ENCODE assay signal across 8 mouse cellular contexts in genomic region chr2:75137133-75137982, GRCm38 (mm10).
DNase-seq lines count a peak whose midpoint lies in the region; ATAC-seq and TF ChIP-seq lines count a peak whose summit lies in the region.

No protein-coding gene starts in this region.

- peak overlapping the region; percentile 21; the same call in 1 of the 2 replicates for H3K9ac ChIP-seq in lung, embryonic 16.5 days (ENCODE audit: low read length)
- H3K9ac ChIP-seq in embryonic facial prominence, embryonic 14.5 days (ENCODE audit: low read depth, low read length): peak overlapping the region; percentile 55
- H3K9ac ChIP-seq in hindbrain, embryonic 14.5 days: peak overlapping the region; percentile 68
- no peak overlapping the region for H3K9ac ChIP-seq in liver, embryonic 12.5 days
- peak overlapping the region; percentile 31; the same call in 1 of the 2 replicates for H3K9ac ChIP-seq in stomach, postnatal 0 days (ENCODE audit: low read length)

- H3K4me1 ChIP-seq in lung, embryonic 16.5 days (replicated peaks; ENCODE audit: control insufficient read depth, insufficient read depth, low read length): peaks cover 9% of the 10 kb centered on the region; the same call in 1 of the 2 replicates
- no peaks in the 10 kb centered on the region; the same call in 1 of the 2 replicates for H3K4me1 ChIP-seq in embryonic facial prominence, embryonic 14.5 days (ENCODE audit: control insufficient read depth, insufficient read depth, low read length)
- H3K4me1 ChIP-seq in hindbrain, embryonic 14.5 days (replicated peaks; ENCODE audit: control insufficient read depth, insufficient read depth, low read length): peaks cover 9% of the 10 kb centered on the region
- no peaks in the 10 kb centered on the region for H3K4me1 ChIP-seq in liver, embryonic 12.5 days
- peaks cover 6% of the 10 kb centered on the region; the same call in 1 of the 2 replicates for H3K4me1 ChIP-seq in stomach, postnatal 0 days (replicated peaks; ENCODE audit: control insufficient read depth, insufficient read depth)

- peak overlapping the region; percentile 42 for H3K4me3 ChIP-seq in lung, embryonic 16.5 days (ENCODE audit: low read length)
- H3K4me3 ChIP-seq in embryonic facial prominence, embryonic 14.5 days (ENCODE audit: low read depth, low read length): peak overlapping the region; percentile 38
- peak overlapping the region; percentile 41 for H3K4me3 ChIP-seq in hindbrain, embryonic 14.5 days (replicated peaks; ENCODE audit: low read length)
- H3K4me3 ChIP-seq in liver, embryonic 12.5 days: peak overlapping the region; percentile 21
- peak overlapping the region; percentile 39 for H3K4me3 ChIP-seq in stomach, postnatal 0 days (ENCODE audit: low read depth, low read length)

- H3K27ac ChIP-seq in lung, embryonic 16.5 days (ENCODE audit: low read length): no peak overlapping the region
- H3K27ac ChIP-seq in embryonic facial prominence, embryonic 14.5 days (replicated peaks; ENCODE audit: low read depth, low read length): no peak overlapping the region
- H3K27ac ChIP-seq in hindbrain, embryonic 14.5 days: no peak overlapping the region
- no peak overlapping the region for H3K27ac ChIP-seq in liver, embryonic 12.5 days
- H3K27ac ChIP-seq in stomach, postnatal 0 days (replicated peaks): no peak overlapping the region

- ATAC-seq in lung, embryonic 16.5 days (ENCODE audit: low read depth): peak; percentile 34
- ATAC-seq in embryonic facial prominence, embryonic 14.5 days (ENCODE audit: low read depth): peak; percentile 37; the same call in 1 of the 2 replicates
- ATAC-seq in hindbrain, embryonic 14.5 days (ENCODE audit: low FRiP score): peak; percentile 40
- no peak for ATAC-seq in liver, embryonic 12.5 days
- 0 out of 2 replicates have a peak, but pooled peaks have one; percentile 32 for ATAC-seq in stomach, postnatal 0 days (ENCODE audit: low FRiP score, low TSS enrichment)

- no peaks in the 10 kb centered on the region for H3K9me3 ChIP-seq in lung, embryonic 16.5 days (ENCODE audit: control insufficient read depth, low read length)
- H3K9me3 ChIP-seq in embryonic facial prominence, embryonic 14.5 days (ENCODE audit: control insufficient read depth, low read length): no peaks in the 10 kb centered on the region
- no peaks in the 10 kb centered on the region for H3K9me3 ChIP-seq in hindbrain, embryonic 14.5 days (ENCODE audit: control insufficient read depth, low read length)
- no peaks in the 10 kb centered on the region for H3K9me3 ChIP-seq in liver, embryonic 12.5 days (replicated peaks)
- H3K9me3 ChIP-seq in stomach, postnatal 0 days (ENCODE audit: control insufficient read depth, low read length): no peaks in the 10 kb centered on the region

- H3K4me2 ChIP-seq in lung, embryonic 16.5 days (ENCODE audit: low read depth, low read length): peak overlapping the region; percentile 62
- H3K4me2 ChIP-seq in embryonic facial prominence, embryonic 14.5 days (ENCODE audit: low read depth, low read length): peak overlapping the region; percentile 67
- peak overlapping the region; percentile 94 for H3K4me2 ChIP-seq in hindbrain, embryonic 14.5 days (replicated peaks)
- peak overlapping the region; percentile 61 for H3K4me2 ChIP-seq in liver, embryonic 12.5 days
- H3K4me2 ChIP-seq in stomach, postnatal 0 days (replicated peaks; ENCODE audit: low read depth): peak overlapping the region; percentile 64

- peaks cover 71% of the 10 kb centered on the region for H3K27me3 ChIP-seq in lung, embryonic 16.5 days (ENCODE audit: control insufficient read depth, insufficient read depth, low read depth, low read length)
- peaks cover 70% of the 10 kb centered on the region for H3K27me3 ChIP-seq in embryonic facial prominence, embryonic 14.5 days (replicated peaks; ENCODE audit: control insufficient read depth, insufficient read depth, low read length)
- H3K27me3 ChIP-seq in hindbrain, embryonic 14.5 days (ENCODE audit: control insufficient read depth, insufficient read depth, low read length): peaks cover 67% of the 10 kb centered on the region
- H3K27me3 ChIP-seq in liver, embryonic 12.5 days (replicated peaks): peaks cover 76% of the 10 kb centered on the region
- peaks cover 14% of the 10 kb centered on the region; the same call in 1 of the 2 replicates for H3K27me3 ChIP-seq in stomach, postnatal 0 days (ENCODE audit: control insufficient read depth, insufficient read depth, low read length)

- WGBS in lung, embryonic 16.5 days: under 1% methylated on average over 42 of the region's 42 CpGs
- WGBS in embryonic facial prominence, embryonic 14.5 days: 2% methylated on average over 29 of the region's 42 CpGs
- under 1% methylated on average over 42 of the region's 42 CpGs for WGBS in hindbrain, embryonic 14.5 days
- 3% methylated on average over 42 of the region's 42 CpGs for WGBS in liver, embryonic 12.5 days (ENCODE audit: insufficient replicate concordance)
- 2% methylated on average over 41 of the region's 42 CpGs for WGBS in stomach, postnatal 0 days

- no peaks in the 10 kb centered on the region for H3K36me3 ChIP-seq in lung, embryonic 16.5 days (ENCODE audit: control insufficient read depth, insufficient read depth, low read length)
- H3K36me3 ChIP-seq in embryonic facial prominence, embryonic 14.5 days (ENCODE audit: control insufficient read depth, insufficient read depth, low read length): no peaks in the 10 kb centered on the region
- H3K36me3 ChIP-seq in hindbrain, embryonic 14.5 days (replicated peaks; ENCODE audit: control insufficient read depth, insufficient read depth): no peaks in the 10 kb centered on the region
- H3K36me3 ChIP-seq in liver, embryonic 12.5 days: no peaks in the 10 kb centered on the region
- H3K36me3 ChIP-seq in stomach, postnatal 0 days (ENCODE audit: control insufficient read depth, insufficient read depth, low read length): no peaks in the 10 kb centered on the region

- TF ChIP-seq CTCF in stomach, postnatal 0 days (IDR thresholded peaks at IDR 0.05; ENCODE audit: low read depth): no peak

- DNase-seq in lung, postnatal 36 days: no peak
- no peak for DNase-seq in embryonic facial prominence, embryonic 14.5 days (ENCODE audit: low spot score)
- DNase-seq in hindbrain, embryonic 14.5 days (ENCODE audit: low spot score): peak; percentile 38
- no peak for DNase-seq in stomach, postnatal 0 days (ENCODE audit: low spot score)
- no peak for DNase-seq in left cerebral cortex, postnatal 25 days (ENCODE audit: low spot score in 2 of 2)
- DNase-seq in lung, postnatal 25 days (ENCODE audit: low spot score): no peak

- intact Hi-C loops in left cerebral cortex, postnatal 25 days (cut with DNase I): loop anchor here (1.0 to 5.0 kb wide), 2 partner anchors 422 to 435 kb away; partner anchors contain the start of gene Hoxd8

- TF ChIP-seq EP300 in stomach, postnatal 0 days (optimal IDR thresholded peaks at IDR 0.05): no peak
